Mouse (Mus musculus) hindbrain, postnatal 0 days (tissue): ENCODE results near the gene Patl1. TPM values are rescaled to one million over a fixed set of nuclear protein-coding genes. Genes with fewer than 3 reads are reported as not detected.
"Not testable (repeated sequence)": the region's sequence is repeated elsewhere in the genome, so short reads cannot be mapped to it uniquely, and the experiment has no call there.

Experiments
- ATAC-seq: fragments of 200-750 bp; cut with Nextera tagmentation; 2 replicates; pipeline ENCODE4 v1.8.0; 2017; ENCODE audit warnings: mild to moderate bottlenecking, moderate TSS enrichment, moderate library complexity
- DNase-seq: peaks from one replicate; pipeline ENCODE4 v3.0.0-alpha.2; 2015; ENCODE audit warnings: low spot score
- H3K27ac ChIP-seq: fragments of 300-500 bp; sonication (generic); 2 replicates; pipeline ENCODE4 v1.5.1; 2014; ENCODE audit warnings: mild to moderate bottlenecking
- H3K27me3 ChIP-seq: fragments of 300-500 bp; sonication (generic); 2 replicates; pipeline ENCODE4 v1.6.1; 2014; ENCODE audit warnings: low read length, mixed read lengths; ENCODE audit not compliant: insufficient read depth
- H3K36me3 ChIP-seq: fragments of 300-500 bp; sonication (generic); 2 replicates; pipeline ENCODE4 v1.6.1; 2014; ENCODE audit warnings: low read length, mixed read lengths; ENCODE audit not compliant: insufficient read depth
- H3K4me1 ChIP-seq: fragments of 300-500 bp; sonication (generic); 2 replicates; pipeline ENCODE4 v1.6.1; 2014; ENCODE audit warnings: antibody characterized with exemption, low read length, mixed read lengths; ENCODE audit not compliant: insufficient read depth
- H3K4me2 ChIP-seq: fragments of 300-500 bp; sonication (generic); 2 replicates; pipeline ENCODE4 v1.6.1; 2014; ENCODE audit warnings: low read depth, mild to moderate bottlenecking, low read length, moderate library complexity, mixed read lengths
- H3K4me3 ChIP-seq: fragments of 300-500 bp; sonication (generic); 2 replicates; pipeline ENCODE4 v1.5.1; 2014; ENCODE audit warnings: low read length
- H3K9ac ChIP-seq: fragments of 300-500 bp; sonication (generic); replicated peaks from 2 replicates; pipeline ENCODE4 v1.6.1; 2014; ENCODE audit warnings: mild to moderate bottlenecking, low read length, moderate library complexity, mixed read lengths
- H3K9me3 ChIP-seq: fragments of 300-500 bp; sonication (generic); 2 replicates; pipeline ENCODE4 v1.6.1; 2016; ENCODE audit warnings: low read length, mixed read lengths
- CTCF ChIP-seq: IDR thresholded peaks from 2 replicates; pipeline ENCODE4 v1.5.1; 2016; ENCODE audit warnings: antibody characterized with exemption, control low read depth, low read depth
- WGBS: fragments of 180-500 bp; shearing (Covaris S2); extraction: QIAGEN DNeasy Blood & Tissue Kit; methylation state at CpG from one replicate; pipeline ENCODE4 v1.1.7; 2014; 5-methylcytosine and 5-hydroxymethylcytosine counted together
- polyA plus RNA-seq: library from polyadenylated mRNA; unstranded; fragments of >200 nt; fragmentation: Nextera tagmentation; extraction: Ambion mirVana; gene quantifications from 2 replicates; pipeline ENCODE4 v1.2.1, GENCODE M21; 2015
- total RNA-seq: library from RNA; depleted of rRNA; stranded (reverse); fragments of >200 nt; gene quantifications from 2 replicates; pipeline ENCODE4 v1.2.3, GENCODE M21; 2014

Gene Patl1
- total and polyA plus RNA-seq, 2 experiments from 2014 or later = 11.5 to 12.3 TPM

- under 1% methylated on average over 47 of the region's 54 CpGs for WGBS
- Histone ChIP-seq H3K27me3 (no peaks in the 10 kb centered on the region), H3K9ac (peak overlapping the region; percentile 74), H3K36me3 (no peaks in the 10 kb centered on the region), H3K9me3 (no peaks in the 10 kb centered on the region), H3K27ac (peak overlapping the region; percentile 90), H3K4me1 (peaks cover 8% of the 10 kb centered on the region; the same call in 1 of the 2 replicates), H3K4me2 (peak overlapping the region; percentile 78), H3K4me3 (peak overlapping the region; percentile 84)
- ATAC-seq (peak; percentile 54; the same call in 1 of the 2 replicates), DNase-seq (peak; percentile 62)
- TF ChIP-seq CTCF = no peak
Measured at GRCm38 (mm10) chr19:11912533-11913121, 428 bp downstream of the Patl1 start.

GRCm38 (mm10) chr19:11915804-11916203 is 3.6 kb downstream of the Patl1 start:
- ATAC-seq = no peak
- Histone ChIP-seq H3K4me2 (no peak overlapping the region), H3K4me3 (no peak overlapping the region), H3K9me3 (no peaks in the 10 kb centered on the region), H3K27ac (no peak overlapping the region), H3K4me1 (peaks cover 8% of the 10 kb centered on the region; the same call in 1 of the 2 replicates), H3K9ac (no peak overlapping the region), H3K36me3 (peaks cover 9% of the 10 kb centered on the region; the same call in 1 of the 2 replicates), H3K27me3 (no peaks in the 10 kb centered on the region)
- 11% methylated on average over 2 of the region's 2 CpGs for WGBS
- no peak for TF ChIP-seq CTCF
- peak; percentile 83 for DNase-seq

GRCm38 (mm10) chr19:11922068-11922467 is 9.9 kb downstream of the Patl1 start:
- no peak for TF ChIP-seq CTCF
- WGBS = 100% methylated on average over 1 of the region's 1 CpGs

GRCm38 (mm10) chr19:11922515-11922914 is 10.3 kb downstream of the Patl1 start:
- H3K4me3 ChIP-seq, H3K4me2 ChIP-seq, H3K27ac ChIP-seq, ATAC-seq, H3K9ac ChIP-seq, H3K9me3 ChIP-seq, H3K4me1 ChIP-seq, DNase-seq, H3K27me3 ChIP-seq: not testable (repeated sequence)
- peaks cover 50% of the 10 kb centered on the region for H3K36me3 ChIP-seq
- 99% methylated on average over 2 of the region's 2 CpGs for WGBS

More at GRCm38 (mm10) chr19:11922068-11922467, 9.9 kb downstream of the Patl1 start:
- Histone ChIP-seq H3K27ac (no peak overlapping the region), H3K36me3 (peaks cover 47% of the 10 kb centered on the region), H3K4me2 (no peak overlapping the region), H3K4me3 (no peak overlapping the region), H3K4me1 (no peaks in the 10 kb centered on the region), H3K9ac (no peak overlapping the region), H3K27me3 (no peaks in the 10 kb centered on the region), H3K9me3 (no peaks in the 10 kb centered on the region)
- DNase-seq (no peak), ATAC-seq (no peak)

GRCm38 (mm10) chr19:11926380-11926779 is 14.2 kb downstream of the Patl1 start:
- WGBS = 95% methylated on average over 2 of the region's 2 CpGs
- no peaks in the 10 kb centered on the region for H3K4me1 ChIP-seq
- ATAC-seq (no peak), DNase-seq (no peak)
- no peaks in the 10 kb centered on the region for H3K27me3 ChIP-seq
- TF ChIP-seq CTCF = no peak
- no peak overlapping the region for H3K4me3 ChIP-seq
- H3K36me3 ChIP-seq = peaks cover 57% of the 10 kb centered on the region
- H3K4me2 ChIP-seq = no peak overlapping the region
- H3K9ac ChIP-seq = no peak overlapping the region
- no peak overlapping the region for H3K27ac ChIP-seq
- H3K9me3 ChIP-seq = no peaks in the 10 kb centered on the region

- TF ChIP-seq CTCF = no peak
- H3K27me3 ChIP-seq = no peaks in the 10 kb centered on the region
- peaks cover 61% of the 10 kb centered on the region for H3K36me3 ChIP-seq
- H3K4me1 ChIP-seq = no peaks in the 10 kb centered on the region
- no peak overlapping the region for H3K4me3 ChIP-seq
- no peak overlapping the region for H3K9ac ChIP-seq
- no peak overlapping the region for H3K27ac ChIP-seq
- ATAC-seq (no peak), DNase-seq (no peak)
- H3K4me2 ChIP-seq = no peak overlapping the region
- H3K9me3 ChIP-seq = no peaks in the 10 kb centered on the region
- 95% methylated on average over 4 of the region's 4 CpGs for WGBS
Measured at GRCm38 (mm10) chr19:11928025-11928748, 16.0 kb downstream of the Patl1 start.

- not testable (repeated sequence) for H3K27ac ChIP-seq, H3K9ac ChIP-seq, H3K4me2 ChIP-seq, ATAC-seq, H3K4me1 ChIP-seq, DNase-seq, H3K9me3 ChIP-seq, H3K27me3 ChIP-seq, H3K4me3 ChIP-seq
- H3K36me3 ChIP-seq = peaks cover 24% of the 10 kb centered on the region
- 93% methylated on average over 9 of the region's 9 CpGs for WGBS
Measured at GRCm38 (mm10) chr19:11946460-11946859, 34.3 kb downstream of the Patl1 start.
